Mouse (Mus musculus) MEL (cell line): ENCODE data around the gene Slc2a10. TPM values are rescaled to one million over a fixed set of nuclear protein-coding genes. Genes with fewer than 3 reads are reported as not detected.

ENCODE experiments used
- DNase-seq: peaks from one replicate; pipeline ENCODE4 v3.0.0; 2011; ENCODE audit warnings: low read depth, low spot score
- H3K27ac ChIP-seq: 2 replicates; pipeline ENCODE4 v1.5.1; 2012; ENCODE audit warnings: low read depth, mild to moderate bottlenecking, control low read depth, low read length, moderate library complexity; ENCODE audit not compliant: control insufficient read depth
- H3K27me3 ChIP-seq, 2 experiments: fragments of 150-350 bp in 1 of 2; sonication (generic) in 1 of 2; 2 replicates each; pipeline ENCODE4 v1.6.1; 2012; ENCODE audit warnings: low read length in 2 of 2, mild to moderate bottlenecking in 2 of 2, improper control_type of control experiment in 1 of 2, moderate library complexity in 1 of 2; ENCODE audit not compliant: insufficient read depth in 2 of 2, control insufficient read depth in 1 of 2
- H3K36me3 ChIP-seq, 2 experiments: 2 replicates each; pipeline ENCODE4 v1.6.1; 2012 to 2014; ENCODE audit warnings: low read length in 2 of 2, improper control_type of control experiment in 1 of 2, inconsistent platforms in 1 of 2, mild to moderate bottlenecking in 1 of 2; ENCODE audit not compliant: insufficient read depth in 2 of 2, control insufficient read depth in 1 of 2
- H3K4me1 ChIP-seq, 2 experiments: fragments of 150-350 bp in 1 of 2; sonication (generic) in 1 of 2; 2 replicates each; pipeline ENCODE4 v1.6.1; 2012; ENCODE audit warnings: low read length in 2 of 2, improper control_type of control experiment in 1 of 2, mild to moderate bottlenecking in 1 of 2; ENCODE audit not compliant: insufficient read depth in 2 of 2, control insufficient read depth in 1 of 2
- H3K4me3 ChIP-seq, 2 experiments: fragments of 150-350 bp in 1 of 2; sonication (generic) in 1 of 2; 2 replicates each; pipeline ENCODE4 v1.5.1; 2012; ENCODE audit warnings: low read depth in 2 of 2, low read length in 2 of 2, mild to moderate bottlenecking in 2 of 2, moderate library complexity in 2 of 2, control low read depth in 1 of 2, improper control_type of control experiment in 1 of 2; ENCODE audit not compliant: control insufficient read depth in 1 of 2, insufficient read depth in 1 of 2
- H3K79me2 ChIP-seq: 2 replicates; pipeline ENCODE4 v1.6.1; 2012; ENCODE audit warnings: mild to moderate bottlenecking, low read length, moderate library complexity; ENCODE audit not compliant: control insufficient read depth, poor library complexity, insufficient read depth
- H3K9ac ChIP-seq: 2 replicates; pipeline ENCODE4 v1.6.1; 2012; ENCODE audit warnings: low read depth, mild to moderate bottlenecking, control low read depth, low read length, moderate library complexity; ENCODE audit not compliant: control insufficient read depth, poor library complexity, severe bottlenecking
- H3K9me3 ChIP-seq: fragments of 150-350 bp; sonication (generic); replicated peaks from 2 replicates; pipeline ENCODE4 v1.6.1; 2012; ENCODE audit warnings: mild to moderate bottlenecking, low read length, improper control_type of control experiment, moderate library complexity; ENCODE audit not compliant: insufficient read depth
- CHD1 ChIP-seq: IDR thresholded peaks from 2 replicates; pipeline ENCODE4 v1.6.1; 2012; ENCODE audit warnings: low read depth, mild to moderate bottlenecking, inconsistent platforms, low read length, improper control_type of control experiment
- CHD2 ChIP-seq: IDR thresholded peaks from 2 replicates; pipeline ENCODE4 v1.6.1; 2011; ENCODE audit warnings: low read length, improper control_type of control experiment
- CTCF ChIP-seq, 3 experiments: IDR thresholded peaks in 2 of 3; conservative IDR thresholded peaks in 1 of 3; 2 replicates each; pipeline ENCODE4 v1.5.1; 2011 to 2012; ENCODE audit warnings: low read length in 3 of 3, low read depth in 2 of 3, mild to moderate bottlenecking in 2 of 3, improper control_type of control experiment in 1 of 3, inconsistent platforms in 1 of 3, mixed read lengths in 1 of 3, moderate library complexity in 1 of 3; ENCODE audit not compliant: control insufficient read depth in 1 of 3, insufficient read depth in 1 of 3, poor library complexity in 1 of 3, severe bottlenecking in 1 of 3
- ELF1 ChIP-seq: IDR thresholded peaks from 2 replicates; pipeline ENCODE4 v1.6.1; 2014; ENCODE audit warnings: low read depth, mild to moderate bottlenecking, inconsistent platforms, low read length, improper control_type of control experiment, moderate library complexity
- EP300 ChIP-seq, 2 experiments: IDR thresholded peaks; 2 replicates each; pipeline ENCODE4 v1.6.1; 2011; ENCODE audit warnings: improper control_type of control experiment in 2 of 2, low read length in 2 of 2, low read depth in 1 of 2, mild to moderate bottlenecking in 1 of 2
- GABPA ChIP-seq: IDR thresholded peaks from 2 replicates; pipeline ENCODE4 v1.6.1; 2012; ENCODE audit warnings: low read depth, mild to moderate bottlenecking, inconsistent platforms, low read length, improper control_type of control experiment, moderate library complexity
- JUND ChIP-seq: IDR thresholded peaks from 2 replicates; pipeline ENCODE4 v1.6.1; 2011; ENCODE audit warnings: low read depth, mild to moderate bottlenecking, improper control_type of control experiment, low read length
- MAFK ChIP-seq: IDR thresholded peaks from 2 replicates; pipeline ENCODE4 v1.6.1; 2011; ENCODE audit warnings: low read depth, mild to moderate bottlenecking, low read length, improper control_type of control experiment, borderline replicate concordance
- MAZ ChIP-seq: IDR thresholded peaks from 2 replicates; pipeline ENCODE4 v1.6.1; 2012; ENCODE audit warnings: low read depth, mild to moderate bottlenecking, inconsistent platforms, low read length, improper control_type of control experiment
- MEF2A ChIP-seq: IDR thresholded peaks from 2 replicates; pipeline ENCODE4 v1.6.1; 2014; ENCODE audit warnings: low read depth, mild to moderate bottlenecking, inconsistent platforms, low read length, improper control_type of control experiment; ENCODE audit not compliant: poor library complexity, insufficient replicate concordance, severe bottlenecking; ENCODE audit errors: extremely low read depth
- MXI1 ChIP-seq: IDR thresholded peaks from 2 replicates; pipeline ENCODE4 v1.6.1; 2011; ENCODE audit warnings: mild to moderate bottlenecking, low read depth, low read length, improper control_type of control experiment
- MYC ChIP-seq: IDR thresholded peaks from 2 replicates; pipeline ENCODE4 v1.6.1; 2011; ENCODE audit warnings: low read depth, mild to moderate bottlenecking, low read length, improper control_type of control experiment, moderate library complexity
- NELFE ChIP-seq: IDR thresholded peaks from 2 replicates; pipeline ENCODE4 v1.6.1; 2011; ENCODE audit warnings: low read depth, low read length, improper control_type of control experiment
- NRF1 ChIP-seq: IDR thresholded peaks from 2 replicates; pipeline ENCODE4 v1.6.1; 2014; ENCODE audit warnings: low read depth, mild to moderate bottlenecking, inconsistent platforms, low read length, improper control_type of control experiment, moderate library complexity; ENCODE audit not compliant: poor library complexity, insufficient read depth, severe bottlenecking
- POLR2A ChIP-seq, 2 experiments: IDR thresholded peaks; 2 replicates each; pipeline ENCODE4 v1.6.1; 2011 to 2012; ENCODE audit warnings: low read length in 2 of 2, mild to moderate bottlenecking in 2 of 2, control low read depth in 1 of 2, improper control_type of control experiment in 1 of 2, low read depth in 1 of 2, moderate library complexity in 1 of 2; ENCODE audit not compliant: control insufficient read depth in 1 of 2, insufficient read depth in 1 of 2, poor library complexity in 1 of 2
- POLR2AphosphoS2 ChIP-seq: IDR thresholded peaks from 2 replicates; pipeline ENCODE4 v1.6.1; 2011; ENCODE audit warnings: low read length, improper control_type of control experiment
- POLR2AphosphoS5 ChIP-seq: IDR thresholded peaks from 2 replicates; pipeline ENCODE4 v1.6.1; 2012; ENCODE audit warnings: low read depth, borderline replicate concordance, mild to moderate bottlenecking, inconsistent platforms, low read length, moderate library complexity, mixed read lengths
- RAD21 ChIP-seq: IDR thresholded peaks from 2 replicates; pipeline ENCODE4 v1.6.1; 2011; ENCODE audit warnings: mild to moderate bottlenecking, low read depth, low read length, improper control_type of control experiment
- SIN3A ChIP-seq: IDR thresholded peaks from 2 replicates; pipeline ENCODE4 v1.6.1; 2012; ENCODE audit warnings: low read length, improper control_type of control experiment, inconsistent platforms
- SMC3 ChIP-seq: IDR thresholded peaks from 2 replicates; pipeline ENCODE4 v1.6.1; 2011; ENCODE audit warnings: low read depth, low read length, improper control_type of control experiment
- TAL1 ChIP-seq: IDR thresholded peaks from 2 replicates; pipeline ENCODE4 v1.6.1; 2012; ENCODE audit warnings: mild to moderate bottlenecking, inconsistent platforms, low read length, moderate library complexity, mixed read lengths
- UBTF ChIP-seq: IDR thresholded peaks from 2 replicates; pipeline ENCODE4 v1.6.1; 2012; ENCODE audit warnings: low read depth, mild to moderate bottlenecking, inconsistent platforms, low read length, improper control_type of control experiment, moderate library complexity, borderline replicate concordance; ENCODE audit not compliant: insufficient read depth
- USF1 ChIP-seq: IDR thresholded peaks from 2 replicates; pipeline ENCODE4 v1.6.1; 2014; ENCODE audit warnings: low read depth, mild to moderate bottlenecking, inconsistent platforms, low read length, improper control_type of control experiment, moderate library complexity
- polyA plus RNA-seq, 2 experiments: library from polyadenylated mRNA; stranded (reverse) in 1 of 2; unstranded in 1 of 2; fragments of >175 nt in 1 of 2; fragments of >200 nt in 1 of 2; gene quantifications; 2 replicates each; pipeline versions ENCODE4 v1.2.1 to v1.2.4; 2012; ENCODE audit warnings: low replicate concordance in 2 of 2, low read depth in 1 of 2; ENCODE audit not compliant: insufficient read length in 2 of 2, insufficient read depth in 1 of 2, missing spikeins in 1 of 2
- total RNA-seq: library from RNA; depleted of rRNA; stranded (reverse); fragments of 300-350 nt; gene quantifications from 2 replicates; pipeline ENCODE4 v1.2.3, GENCODE M21; 2012

Slc2a10 gene
- total and polyA plus RNA-seq, 3 experiments, result not detected

- no peak within 1 kb of the TSS for H3K9ac ChIP-seq
- no peak for DNase-seq
Observed at GRCm38 (mm10) chr2:165473003-165473402, 30.6 kb upstream of the Slc2a10 start, which contains the start of gene Slc13a3. TSS of gene Slc13a3 (minus strand) at chr2:165473230.

GRCm38 (mm10) chr2:165475412-165475811, 28.2 kb upstream of the Slc2a10 start:
- Histone ChIP-seq H3K36me3 (no peaks in the 10 kb centered on the region), H3K9ac (no peak overlapping the region), H3K79me2 (no peaks in the 10 kb centered on the region), H3K27ac (no peak overlapping the region), H3K27me3 (no peaks in the 10 kb centered on the region), H3K4me3 (no peak overlapping the region), H3K9me3 (no peaks in the 10 kb centered on the region), H3K4me1 (no peaks in the 10 kb centered on the region)
- no peak for TF ChIP-seq POLR2AphosphoS5
- no peak for TF ChIP-seq USF1
- TF ChIP-seq POLR2AphosphoS2, result no peak
- TF ChIP-seq GABPA, result no peak
- no peak for TF ChIP-seq JUND
- no peak for TF ChIP-seq NRF1
- no peak for TF ChIP-seq CHD1
- TF ChIP-seq CHD2, result no peak
- no peak for TF ChIP-seq MYC
- TF ChIP-seq POLR2A (IDR thresholded peaks at IDR 0.05; ENCODE audit: control insufficient read depth in 1 of 2, insufficient read depth in 1 of 2, low read depth in 1 of 2, low read length in 2 of 2, poor library complexity in 1 of 2), result no peak
- TF ChIP-seq SIN3A, result no peak
- TF ChIP-seq MEF2A, result no peak
- no peak for TF ChIP-seq CTCF (IDR thresholded peaks at IDR 0.05 in 2 of 3, conservative IDR thresholded peaks at IDR 0.05 in 1 of 3; ENCODE audit: control insufficient read depth in 1 of 3, insufficient read depth in 1 of 3, low read depth in 2 of 3, low read length in 3 of 3, poor library complexity in 1 of 3, severe bottlenecking in 1 of 3)
- no peak for TF ChIP-seq MXI1
- TF ChIP-seq TAL1, result no peak
- DNase-seq, result no peak

More at GRCm38 (mm10) chr2:165473003-165473402, 30.6 kb upstream of the Slc2a10 start, which contains the start of gene Slc13a3:
- Histone ChIP-seq H3K79me2 (no peaks in the 10 kb centered on the region), H3K27ac (no peak within 1 kb of the TSS), H3K27me3 (no peaks in the 10 kb centered on the region), H3K4me3 (no peak within 1 kb of the TSS), H3K4me1 (no peaks in the 10 kb centered on the region), H3K36me3 (no peaks in the 10 kb centered on the region), H3K9me3 (no peaks in the 10 kb centered on the region)
- no peak for TF ChIP-seq CTCF (IDR thresholded peaks at IDR 0.05 in 2 of 3, conservative IDR thresholded peaks at IDR 0.05 in 1 of 3; ENCODE audit: control insufficient read depth in 1 of 3, insufficient read depth in 1 of 3, low read depth in 2 of 3, low read length in 3 of 3, poor library complexity in 1 of 3, severe bottlenecking in 1 of 3)

GRCm38 (mm10) chr2:165475850-165476249, 27.7 kb upstream of the Slc2a10 start:
- Histone ChIP-seq H3K27ac (no peak overlapping the region), H3K4me1 (no peaks in the 10 kb centered on the region), H3K79me2 (no peaks in the 10 kb centered on the region), H3K4me3 (no peak overlapping the region), H3K9me3 (no peaks in the 10 kb centered on the region), H3K36me3 (no peaks in the 10 kb centered on the region), H3K27me3 (no peaks in the 10 kb centered on the region), H3K9ac (no peak overlapping the region)
- DNase-seq, result no peak
- TF ChIP-seq ELF1 (no peak), EP300 (IDR thresholded peaks at IDR 0.05; ENCODE audit: low read depth in 1 of 2, low read length in 2 of 2) (no peak), RAD21 (no peak), MYC (no peak), MAFK (no peak), GABPA (no peak), NELFE (no peak), SMC3 (no peak), UBTF (no peak), POLR2AphosphoS5 (no peak), MAZ (no peak), POLR2AphosphoS2 (no peak)
